ENCODE assay signal across 11 mouse cellular contexts in genomic region chr16:17929211-17929610, GRCm38 (mm10). TPM values are rescaled to one million over a fixed set of nuclear protein-coding genes. Genes with fewer than 3 reads are reported as not detected.
DNase-seq lines count a peak whose midpoint lies in the region; ATAC-seq and TF ChIP-seq lines count a peak whose summit lies in the region.
"Had no signal": no experiment of that assay in that cellular context is flagged by ENCODE, and none has a peak within 500 bp of the region (broad histone marks: within the 10 kb centered on the region; RNA-seq: fewer than 3 reads in every experiment).

No protein-coding gene starts in this region.

- no peaks in the 10 kb centered on the region for H3K9me3 ChIP-seq in heart, embryonic 15.5 days (replicated peaks)
- H3K9me3 ChIP-seq in embryonic facial prominence, embryonic 11.5 days (replicated peaks; ENCODE audit: control insufficient read depth, low read length), result no peaks in the 10 kb centered on the region
- no peaks in the 10 kb centered on the region for H3K9me3 ChIP-seq in hindbrain, postnatal 0 days (ENCODE audit: low read length)
- H3K9me3 ChIP-seq in midbrain, embryonic 16.5 days (replicated peaks; ENCODE audit: control insufficient read depth, low read length, poor library complexity, severe bottlenecking), result no peaks in the 10 kb centered on the region

- WGBS in heart, embryonic 15.5 days, result 22% methylated on average over 2 of the region's 2 CpGs
- 22% methylated on average over 2 of the region's 2 CpGs for WGBS in embryonic facial prominence, embryonic 11.5 days
- WGBS in hindbrain, postnatal 0 days, result 9% methylated on average over 2 of the region's 2 CpGs
- WGBS in midbrain, embryonic 16.5 days, result 0% methylated on average over 2 of the region's 2 CpGs

- no peak for DNase-seq in heart, adult 8-10 months (ENCODE audit: low spot score)
- DNase-seq in embryonic facial prominence, embryonic 11.5 days (ENCODE audit: low spot score), result no peak
- DNase-seq in hindbrain, postnatal 0 days (ENCODE audit: low spot score), result no peak
- DNase-seq in urinary bladder, postnatal 36 days (ENCODE audit: low spot score in 2 of 2), result no peak
- no peak for DNase-seq in layer of hippocampus, adult 11-12 months (ENCODE audit: low spot score)
- DNase-seq in ovary, postnatal 36 days (ENCODE audit: low spot score), result no peak

- H3K36me3 ChIP-seq in heart, embryonic 15.5 days, result peaks cover 5% of the 10 kb centered on the region; the same call in 1 of the 2 replicates
- peaks cover 3% of the 10 kb centered on the region; the same call in 1 of the 2 replicates for H3K36me3 ChIP-seq in embryonic facial prominence, embryonic 11.5 days (replicated peaks; ENCODE audit: control insufficient read depth, insufficient read depth, low read depth, low read length)
- peaks cover 15% of the 10 kb centered on the region; the same call in 1 of the 2 replicates for H3K36me3 ChIP-seq in hindbrain, postnatal 0 days (ENCODE audit: insufficient read depth, low read length)
- peaks cover 10% of the 10 kb centered on the region for H3K36me3 ChIP-seq in midbrain, embryonic 16.5 days (ENCODE audit: control insufficient read depth, insufficient read depth, low read length)

- ATAC-seq in heart, embryonic 15.5 days (replicated peaks; ENCODE audit: insufficient number of reproducible peaks, insufficient read depth, low FRiP score, low read depth), result no peak
- ATAC-seq in embryonic facial prominence, embryonic 11.5 days (replicated peaks; ENCODE audit: insufficient number of reproducible peaks, low FRiP score, low TSS enrichment, low read depth), result 0 out of 2 replicates have a peak, but pooled peaks have one; percentile 1
- peak; percentile 3 for ATAC-seq in hindbrain, postnatal 0 days
- peak; percentile 4; the same call in 1 of the 2 replicates for ATAC-seq in midbrain, embryonic 16.5 days

- H3K27me3 ChIP-seq in heart, embryonic 15.5 days, result no peaks in the 10 kb centered on the region
- no peaks in the 10 kb centered on the region for H3K27me3 ChIP-seq in embryonic facial prominence, embryonic 11.5 days (ENCODE audit: control insufficient read depth, insufficient read depth, low read length)
- H3K27me3 ChIP-seq in hindbrain, postnatal 0 days (ENCODE audit: insufficient read depth, low read length), result no peaks in the 10 kb centered on the region
- no peaks in the 10 kb centered on the region for H3K27me3 ChIP-seq in midbrain, embryonic 16.5 days (ENCODE audit: control insufficient read depth, insufficient read depth, low read depth, low read length)

- no peak overlapping the region; the same call in 1 of the 2 replicates for H3K27ac ChIP-seq in heart, embryonic 15.5 days
- no peak overlapping the region for H3K27ac ChIP-seq in embryonic facial prominence, embryonic 11.5 days (replicated peaks; ENCODE audit: low read depth, low read length)
- peak overlapping the region; percentile 84 for H3K27ac ChIP-seq in hindbrain, postnatal 0 days
- H3K27ac ChIP-seq in midbrain, embryonic 16.5 days (ENCODE audit: low read length), result peak overlapping the region; percentile 92

- H3K9ac ChIP-seq in heart, embryonic 15.5 days, result no peak overlapping the region
- H3K9ac ChIP-seq in embryonic facial prominence, embryonic 11.5 days (replicated peaks; ENCODE audit: low read length), result 0 out of 2 replicates have a peak overlapping the region, but pooled peaks have one; percentile 62
- H3K9ac ChIP-seq in hindbrain, postnatal 0 days (replicated peaks; ENCODE audit: low read length), result no peak overlapping the region
- no peak overlapping the region for H3K9ac ChIP-seq in midbrain, embryonic 16.5 days (ENCODE audit: low read depth, low read length)

- TF ChIP-seq CTCF in hindbrain, postnatal 0 days (IDR thresholded peaks at IDR 0.05; ENCODE audit: low read depth), result no peak

- H3K4me1 ChIP-seq in heart, embryonic 15.5 days (replicated peaks), result peaks cover 18% of the 10 kb centered on the region
- no peaks in the 10 kb centered on the region for H3K4me1 ChIP-seq in embryonic facial prominence, embryonic 11.5 days (ENCODE audit: control insufficient read depth, insufficient read depth, low read length)
- peaks cover 11% of the 10 kb centered on the region for H3K4me1 ChIP-seq in hindbrain, postnatal 0 days (ENCODE audit: insufficient read depth, low read length)
- peaks cover 15% of the 10 kb centered on the region for H3K4me1 ChIP-seq in midbrain, embryonic 16.5 days (ENCODE audit: control insufficient read depth, insufficient read depth, low read length)

- H3K4me3 ChIP-seq in heart, embryonic 15.5 days, result no peak overlapping the region
- no peak overlapping the region for H3K4me3 ChIP-seq in embryonic facial prominence, embryonic 11.5 days (ENCODE audit: low read depth, low read length)
- no peak overlapping the region for H3K4me3 ChIP-seq in hindbrain, postnatal 0 days (ENCODE audit: low read length)
- no peak overlapping the region for H3K4me3 ChIP-seq in midbrain, embryonic 16.5 days (ENCODE audit: low read depth, low read length)

- H3K4me2 ChIP-seq in heart, embryonic 15.5 days, result peak overlapping the region; percentile 100; the same call in 1 of the 2 replicates
- no peak overlapping the region for H3K4me2 ChIP-seq in embryonic facial prominence, embryonic 11.5 days (ENCODE audit: low read depth, low read length)
- H3K4me2 ChIP-seq in hindbrain, postnatal 0 days (ENCODE audit: low read depth, low read length), result no peak overlapping the region
- peak overlapping the region; percentile 94 for H3K4me2 ChIP-seq in midbrain, embryonic 16.5 days (ENCODE audit: low read length)

RNA-seq across cellular contexts. Expression of gene Slc25a1, which starts 1.2 kb away (rescaled TPM):
- polyA plus RNA-seq in heart, embryonic 15.5 days (2015; fragmentation: Nextera tagmentation; extraction: Ambion mirVana), result 22.5 and 37.4 TPM in 2 replicates
- total RNA-seq in heart, adult 8-10 months (2022), result 1 to 10 TPM; 4.6 to 7.9 (median 7.2) TPM
- 66.2 and 69.5 TPM in 2 replicates for polyA plus RNA-seq in embryonic facial prominence, embryonic 11.5 days (2014; fragmentation: Nextera tagmentation; extraction: Ambion mirVana)
- total RNA-seq in hindbrain, postnatal 0 days (2014; rRNA removed), result 228 and 230 TPM in 2 replicates
- polyA plus RNA-seq in hindbrain, postnatal 0 days (2015; fragmentation: Nextera tagmentation; extraction: Ambion mirVana), result 150 and 151 TPM in 2 replicates
- 163 and 179 TPM in 2 replicates for polyA plus RNA-seq in midbrain, embryonic 16.5 days (2015; fragmentation: Nextera tagmentation; extraction: Ambion mirVana)

RNA-seq across cellular contexts. Expression of gene Gsc2, which starts 14.4 kb away (rescaled TPM):
- polyA plus RNA-seq in heart, embryonic 15.5 days (2015; fragmentation: Nextera tagmentation; extraction: Ambion mirVana), result not detected in 2 replicates
- not detected for total RNA-seq in heart, adult 8-10 months (2022)
- 0.24 TPM in 1 of 2 replicates, not detected in the other for polyA plus RNA-seq in embryonic facial prominence, embryonic 11.5 days (2014; fragmentation: Nextera tagmentation; extraction: Ambion mirVana)
- total RNA-seq in hindbrain, postnatal 0 days (2014; rRNA removed), result 0.21 and 0.61 TPM in 2 replicates
- polyA plus RNA-seq in hindbrain, postnatal 0 days (2015; fragmentation: Nextera tagmentation; extraction: Ambion mirVana), result 0.76 and 1.0 TPM in 2 replicates
- 0.46 and 1.4 TPM in 2 replicates for polyA plus RNA-seq in midbrain, embryonic 16.5 days (2015; fragmentation: Nextera tagmentation; extraction: Ambion mirVana)
- total RNA-seq: layer of hippocampus, postnatal 25 days; neutrophil, adult 5-6 weeks had no signal
- polyA plus RNA-seq: CD4-positive, CD25-positive, alpha-beta regulatory T cell, adult 4 months had no signal

RNA-seq across cellular contexts. Expression of gene Ess2, which starts 18.1 kb away (rescaled TPM):
- polyA plus RNA-seq in heart, embryonic 15.5 days (2015; fragmentation: Nextera tagmentation; extraction: Ambion mirVana), result 25.0 and 34.5 TPM in 2 replicates
- 10 to 100 TPM in 1 of 4 experiments, 1 to 10 TPM in 3; 8.0 to 10.1 (median 9.6) TPM for total RNA-seq in heart, adult 8-10 months (2022)
- 38.4 and 40.3 TPM in 2 replicates for polyA plus RNA-seq in embryonic facial prominence, embryonic 11.5 days (2014; fragmentation: Nextera tagmentation; extraction: Ambion mirVana)
- total RNA-seq in hindbrain, postnatal 0 days (2014; rRNA removed), result 37.7 and 46.3 TPM in 2 replicates
- polyA plus RNA-seq in hindbrain, postnatal 0 days (2015; fragmentation: Nextera tagmentation; extraction: Ambion mirVana), result 38.8 and 40.8 TPM in 2 replicates
- 47.6 and 48.6 TPM in 2 replicates for polyA plus RNA-seq in midbrain, embryonic 16.5 days (2015; fragmentation: Nextera tagmentation; extraction: Ambion mirVana)

RNA-seq across cellular contexts. Expression of gene Tssk2, which starts 30.8 kb away (rescaled TPM):
- not detected in 2 replicates for polyA plus RNA-seq in heart, embryonic 15.5 days (2015; fragmentation: Nextera tagmentation; extraction: Ambion mirVana)
- under 1 TPM in 1 of 4 experiments, not detected in 3; 0.20 TPM for total RNA-seq in heart, adult 8-10 months (2022)
- polyA plus RNA-seq in embryonic facial prominence, embryonic 11.5 days (2014; fragmentation: Nextera tagmentation; extraction: Ambion mirVana), result not detected in 2 replicates
- total RNA-seq in hindbrain, postnatal 0 days (2014; rRNA removed), result not detected in 2 replicates
- polyA plus RNA-seq in hindbrain, postnatal 0 days (2015; fragmentation: Nextera tagmentation; extraction: Ambion mirVana), result not detected in 2 replicates
- not detected in 2 replicates for polyA plus RNA-seq in midbrain, embryonic 16.5 days (2015; fragmentation: Nextera tagmentation; extraction: Ambion mirVana)
- total RNA-seq: layer of hippocampus, postnatal 25 days; neutrophil, adult 5-6 weeks had no signal
- polyA plus RNA-seq: CD4-positive, CD25-positive, alpha-beta regulatory T cell, adult 4 months had no signal

RNA-seq across cellular contexts. Expression of gene Dgcr2, which starts 30.8 kb away (rescaled TPM):
- 41.8 and 58.9 TPM in 2 replicates for polyA plus RNA-seq in heart, embryonic 15.5 days (2015; fragmentation: Nextera tagmentation; extraction: Ambion mirVana)
- total RNA-seq in heart, adult 8-10 months (2022), result 10 to 100 TPM; 44.4 to 51.8 (median 48.7) TPM
- polyA plus RNA-seq in embryonic facial prominence, embryonic 11.5 days (2014; fragmentation: Nextera tagmentation; extraction: Ambion mirVana), result 68.8 and 76.6 TPM in 2 replicates
- total RNA-seq in hindbrain, postnatal 0 days (2014; rRNA removed), result 181 and 199 TPM in 2 replicates
- polyA plus RNA-seq in hindbrain, postnatal 0 days (2015; fragmentation: Nextera tagmentation; extraction: Ambion mirVana), result 83.0 and 88.8 TPM in 2 replicates
- polyA plus RNA-seq in midbrain, embryonic 16.5 days (2015; fragmentation: Nextera tagmentation; extraction: Ambion mirVana), result 108 and 113 TPM in 2 replicates

Comparison
In these comparisons a context has a peak if more than half of its experiments do, and no peak if none do; other contexts are left out.
1. H3K27ac ChIP-seq: peak in hindbrain, postnatal 0 days (single experiment) and midbrain, embryonic 16.5 days (single experiment); none in heart, embryonic 15.5 days (single experiment) and embryonic facial prominence, embryonic 11.5 days (single experiment).
2. H3K4me2 ChIP-seq: peak in heart, embryonic 15.5 days (single experiment) and midbrain, embryonic 16.5 days (single experiment); none in embryonic facial prominence, embryonic 11.5 days (single experiment) and hindbrain, postnatal 0 days (single experiment).